Mouse (Mus musculus): ENCODE data around the gene Itgad. TPM values are rescaled to one million over a fixed set of nuclear protein-coding genes. Genes with fewer than 3 reads are reported as not detected.
A peak's percentile ranks its signal among the peaks of the same experiment; 100 is the strongest.
"Not testable (repeated sequence)": the region's sequence is repeated elsewhere in the genome, so short reads cannot be mapped to it uniquely, and the experiment has no call there.

Itgad gene
- polyA plus RNA-seq, 1 experiment from 2014 or later, result not detected

DNA sequence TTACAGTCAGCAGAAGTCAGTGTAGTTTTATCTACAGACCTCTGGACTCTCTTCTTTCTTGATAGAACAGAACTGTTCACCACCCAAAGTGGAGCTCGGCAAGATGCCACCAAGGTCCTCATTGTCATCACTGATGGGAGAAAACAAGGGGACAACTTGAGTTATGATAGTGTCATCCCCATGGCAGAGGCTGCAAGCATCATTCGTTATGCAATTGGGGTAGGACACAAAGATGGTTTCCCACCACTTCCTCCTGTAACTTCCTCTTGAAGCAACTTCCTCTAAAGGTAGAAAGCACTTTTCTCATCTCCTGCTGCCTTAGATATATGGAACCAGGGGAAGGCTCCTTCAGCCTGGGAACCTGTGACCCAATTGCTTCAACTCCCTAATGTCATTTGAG lies 20.6 kb upstream of the Itgad start:
- no peak for ATAC-seq (ENCODE audit: low FRiP score, low TSS enrichment)
- DNase-seq (ENCODE audit: low spot score), result no peak
- TF ChIP-seq EP300 (optimal IDR thresholded peaks at IDR 0.05) (no peak), CTCF (IDR thresholded peaks at IDR 0.05; ENCODE audit: low read depth) (no peak)
- H3K36me3 ChIP-seq (ENCODE audit: control insufficient read depth, insufficient read depth, low read length), result no peaks in the 10 kb centered on the region
- no peak overlapping the region for H3K4me2 ChIP-seq (replicated peaks; ENCODE audit: low read depth)
- no peak overlapping the region for H3K27ac ChIP-seq (replicated peaks)
- no peak overlapping the region for H3K9ac ChIP-seq (ENCODE audit: low read length)
- H3K4me1 ChIP-seq (replicated peaks; ENCODE audit: control insufficient read depth, insufficient read depth), result no peaks in the 10 kb centered on the region
- H3K27me3 ChIP-seq (ENCODE audit: control insufficient read depth, insufficient read depth, low read length), result no peaks in the 10 kb centered on the region
- 87% methylated on average over 2 of the region's 2 CpGs for WGBS
- no peak overlapping the region for H3K4me3 ChIP-seq (ENCODE audit: low read depth, low read length)
- H3K9me3 ChIP-seq (ENCODE audit: control insufficient read depth, low read length), result no peaks in the 10 kb centered on the region

DNA sequence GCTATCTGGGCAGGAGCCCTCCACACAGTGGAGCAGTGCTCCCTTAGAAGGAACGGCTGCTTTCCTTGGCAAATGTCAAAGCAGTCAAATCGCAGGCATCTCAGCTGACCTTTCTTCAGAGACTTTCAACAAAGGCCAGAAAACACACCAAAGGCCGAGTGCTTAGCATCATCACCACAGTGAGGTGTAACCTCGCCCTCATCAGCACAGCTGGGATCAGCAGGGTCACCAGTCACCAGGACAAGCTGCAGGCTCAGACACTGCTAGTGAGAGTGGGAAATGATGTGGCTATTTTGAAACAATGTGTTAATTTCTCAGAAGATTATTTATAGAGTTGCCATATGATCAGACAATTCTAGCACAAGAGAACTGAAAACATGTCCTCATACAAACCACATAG lies 17.2 kb upstream of the Itgad start:
- H3K27me3 ChIP-seq (ENCODE audit: control insufficient read depth, insufficient read depth, low read length), result no peaks in the 10 kb centered on the region
- no peak overlapping the region for H3K9ac ChIP-seq (ENCODE audit: low read length)
- H3K4me3 ChIP-seq (ENCODE audit: low read depth, low read length), result no peak overlapping the region
- no peaks in the 10 kb centered on the region for H3K9me3 ChIP-seq (ENCODE audit: control insufficient read depth, low read length)
- H3K36me3 ChIP-seq (ENCODE audit: control insufficient read depth, insufficient read depth, low read length), result no peaks in the 10 kb centered on the region
- 32% methylated on average over 4 of the region's 4 CpGs for WGBS
- H3K4me2 ChIP-seq (replicated peaks; ENCODE audit: low read depth), result no peak overlapping the region
- no peak for TF ChIP-seq EP300 (optimal IDR thresholded peaks at IDR 0.05)
- TF ChIP-seq CTCF (IDR thresholded peaks at IDR 0.05; ENCODE audit: low read depth), result no peak
- ATAC-seq (ENCODE audit: low FRiP score, low TSS enrichment) (no peak), DNase-seq (ENCODE audit: low spot score) (no peak)
- H3K4me1 ChIP-seq (replicated peaks; ENCODE audit: control insufficient read depth, insufficient read depth), result no peaks in the 10 kb centered on the region
- H3K27ac ChIP-seq (replicated peaks), result no peak overlapping the region

DNA sequence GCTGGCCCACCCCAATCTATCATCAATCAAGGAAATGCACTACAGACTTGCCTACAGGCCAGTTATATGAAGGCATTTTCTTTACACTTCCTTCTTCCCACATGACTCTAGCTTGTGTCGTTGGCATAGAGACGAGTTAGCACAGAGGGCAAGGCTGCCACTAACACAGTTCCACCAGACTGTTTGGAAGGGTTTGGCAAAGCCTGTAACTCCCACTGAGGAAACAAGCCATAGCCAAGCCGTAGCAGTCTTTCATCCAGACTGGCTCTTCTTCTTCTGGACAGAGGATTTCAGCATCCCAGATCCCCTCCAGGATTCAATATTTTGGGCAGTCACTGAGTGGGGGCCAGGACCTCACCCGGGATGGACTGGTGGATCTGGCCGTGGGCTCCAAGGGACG lies 14.6 kb upstream of the Itgad start:
- Histone ChIP-seq H3K9me3 (ENCODE audit: control insufficient read depth, low read length) (no peaks in the 10 kb centered on the region), H3K27me3 (ENCODE audit: control insufficient read depth, insufficient read depth, low read length) (no peaks in the 10 kb centered on the region), H3K4me1 (replicated peaks; ENCODE audit: control insufficient read depth, insufficient read depth) (no peaks in the 10 kb centered on the region), H3K36me3 (ENCODE audit: control insufficient read depth, insufficient read depth, low read length) (no peaks in the 10 kb centered on the region), H3K9ac (ENCODE audit: low read length) (no peak overlapping the region), H3K4me2 (replicated peaks; ENCODE audit: low read depth) (no peak overlapping the region), H3K27ac (replicated peaks) (no peak overlapping the region), H3K4me3 (ENCODE audit: low read depth, low read length) (no peak overlapping the region)
- ATAC-seq (ENCODE audit: low FRiP score, low TSS enrichment), result no peak
- WGBS, result 92% methylated on average over 6 of the region's 6 CpGs
- TF ChIP-seq EP300 (optimal IDR thresholded peaks at IDR 0.05), result no peak
- TF ChIP-seq CTCF (IDR thresholded peaks at IDR 0.05; ENCODE audit: low read depth), result no peak
- no peak for DNase-seq (ENCODE audit: low spot score)

DNA sequence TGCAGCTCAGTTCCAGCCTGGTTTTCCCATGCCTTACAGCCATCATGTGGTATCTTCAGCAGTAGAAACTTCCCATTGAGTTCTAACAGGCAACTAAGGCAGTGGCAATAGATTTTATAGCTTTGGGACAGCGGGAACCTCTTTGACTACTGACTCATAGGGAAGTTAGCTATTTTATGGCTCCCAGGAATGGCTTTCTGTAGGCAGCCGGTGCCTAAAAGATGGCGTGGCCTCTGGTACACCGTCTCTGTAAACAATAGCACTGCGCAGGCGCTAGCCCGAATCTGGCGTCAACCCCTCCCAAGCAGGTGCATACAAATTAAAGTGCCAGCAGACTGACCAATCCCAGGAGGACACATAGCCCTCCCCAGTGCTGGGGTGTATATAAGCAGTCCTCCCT lies 3.2 kb upstream of the Itgad start:
- Histone ChIP-seq H3K36me3 (ENCODE audit: control insufficient read depth, insufficient read depth, low read length) (no peaks in the 10 kb centered on the region), H3K4me2 (replicated peaks; ENCODE audit: low read depth) (no peak overlapping the region), H3K27me3 (ENCODE audit: control insufficient read depth, insufficient read depth, low read length) (no peaks in the 10 kb centered on the region), H3K9me3 (ENCODE audit: control insufficient read depth, low read length) (no peaks in the 10 kb centered on the region), H3K27ac (replicated peaks) (no peak overlapping the region), H3K4me3 (ENCODE audit: low read depth, low read length) (no peak overlapping the region), H3K9ac (ENCODE audit: low read length) (no peak overlapping the region), H3K4me1 (replicated peaks; ENCODE audit: control insufficient read depth, insufficient read depth) (no peaks in the 10 kb centered on the region)
- 84% methylated on average over 8 of the region's 8 CpGs for WGBS
- ATAC-seq (ENCODE audit: low FRiP score, low TSS enrichment) (no peak), DNase-seq (ENCODE audit: low spot score) (no peak)
- TF ChIP-seq EP300 (optimal IDR thresholded peaks at IDR 0.05) (no peak), CTCF (IDR thresholded peaks at IDR 0.05; ENCODE audit: low read depth) (no peak)

DNA sequence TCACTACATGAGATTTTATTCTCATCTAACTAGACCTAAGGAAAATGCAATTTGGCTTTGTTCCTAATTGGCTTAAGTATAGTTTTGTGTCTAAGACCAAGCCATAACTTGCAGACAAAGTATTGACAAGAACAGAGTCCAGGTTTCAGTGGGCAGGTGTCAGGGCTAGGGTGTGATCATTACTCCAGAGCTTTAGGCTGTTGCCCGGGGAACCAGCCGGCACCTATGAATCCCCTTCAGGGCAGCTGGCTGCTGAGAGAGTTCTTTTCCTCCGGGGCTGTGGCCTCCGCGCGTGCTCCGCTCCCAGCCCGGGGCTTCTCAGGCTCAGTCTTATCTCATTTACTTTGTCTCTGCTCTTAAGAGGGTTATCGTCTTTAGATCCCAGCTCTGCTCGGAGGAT lies 748 bp downstream of the Itgad start:
- ATAC-seq (ENCODE audit: low FRiP score, low TSS enrichment) (no peak), DNase-seq (ENCODE audit: low spot score) (peak; percentile 18)
- 38% methylated on average over 10 of the region's 10 CpGs for WGBS
- no peak overlapping the region for H3K9ac ChIP-seq (ENCODE audit: low read length)
- no peaks in the 10 kb centered on the region for H3K36me3 ChIP-seq (ENCODE audit: control insufficient read depth, insufficient read depth, low read length)
- TF ChIP-seq CTCF (IDR thresholded peaks at IDR 0.05; ENCODE audit: low read depth) (no peak), EP300 (optimal IDR thresholded peaks at IDR 0.05) (no peak)
- H3K4me3 ChIP-seq (ENCODE audit: low read depth, low read length), result no peak overlapping the region
- no peaks in the 10 kb centered on the region for H3K4me1 ChIP-seq (replicated peaks; ENCODE audit: control insufficient read depth, insufficient read depth)
- H3K4me2 ChIP-seq (replicated peaks; ENCODE audit: low read depth), result no peak overlapping the region
- H3K27me3 ChIP-seq (ENCODE audit: control insufficient read depth, insufficient read depth, low read length), result no peaks in the 10 kb centered on the region
- no peaks in the 10 kb centered on the region for H3K9me3 ChIP-seq (ENCODE audit: control insufficient read depth, low read length)
- no peak overlapping the region for H3K27ac ChIP-seq (replicated peaks)

DNA sequence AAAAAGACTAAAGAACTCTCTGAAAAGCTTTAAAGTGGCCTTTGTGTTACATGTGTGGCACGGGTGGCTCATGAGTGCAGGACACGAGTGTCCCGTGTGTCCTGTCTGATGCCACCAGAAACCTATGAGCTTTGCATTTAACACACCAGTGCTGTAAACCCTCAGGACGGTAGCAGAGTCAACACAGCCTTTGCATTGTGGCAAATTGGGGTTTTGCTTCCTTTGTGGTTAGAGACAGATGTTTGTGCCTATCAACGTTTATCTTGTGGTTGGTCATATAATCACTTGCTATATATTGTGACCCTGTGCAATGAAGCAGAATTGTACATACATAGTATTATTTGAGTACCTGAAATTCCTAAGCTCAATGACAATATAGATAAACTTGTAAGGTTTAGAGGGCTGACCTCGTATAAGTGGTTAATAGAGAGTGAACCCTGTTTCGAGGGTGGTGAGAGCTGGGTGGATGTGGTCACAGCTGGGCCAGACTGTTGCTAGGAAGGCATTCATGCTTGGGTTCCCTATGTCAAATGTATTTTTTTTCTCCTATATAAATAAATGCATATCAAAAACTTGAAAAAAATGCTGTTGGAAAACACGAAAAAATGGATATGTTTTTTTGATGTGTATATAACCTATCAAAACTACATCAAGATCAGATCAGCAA lies 4.6 kb downstream of the Itgad start:
- not testable (repeated sequence) for H3K4me1 ChIP-seq (replicated peaks; ENCODE audit: control insufficient read depth, insufficient read depth); ATAC-seq (ENCODE audit: low FRiP score, low TSS enrichment); DNase-seq (ENCODE audit: low spot score); H3K9ac ChIP-seq (ENCODE audit: low read length); H3K9me3 ChIP-seq (ENCODE audit: control insufficient read depth, low read length); H3K4me3 ChIP-seq (ENCODE audit: low read depth, low read length); H3K27me3 ChIP-seq (ENCODE audit: control insufficient read depth, insufficient read depth, low read length); H3K27ac ChIP-seq (replicated peaks); H3K36me3 ChIP-seq (ENCODE audit: control insufficient read depth, insufficient read depth, low read length); H3K4me2 ChIP-seq (replicated peaks; ENCODE audit: low read depth)
- 60% methylated on average over 7 of the region's 8 CpGs for WGBS

All from stomach, postnatal 0 days (tissue).